Mouse (Mus musculus): ENCODE measurements around the gene Cgnl1.

The Cgnl1 gene

GRCm38 (mm10) chr9:71674476-71674875 lies 96.9 kb downstream of the Cgnl1 start:
- DNase-seq (ENCODE audit: low spot score in 2 of 2): no peak

GRCm38 (mm10) chr9:71672495-71672894 lies 98.9 kb downstream of the Cgnl1 start:
- DNase-seq (ENCODE audit: low spot score in 2 of 2): no peak

GRCm38 (mm10) chr9:71670677-71671076 lies 100.7 kb downstream of the Cgnl1 start:
- no peak for DNase-seq (ENCODE audit: low spot score in 2 of 2)

- DNase-seq (ENCODE audit: low spot score in 2 of 2): no peak
These were observed 103.8 kb downstream of the Cgnl1 start for GRCm38 (mm10) chr9:71667616-71668015.

- DNase-seq (ENCODE audit: low spot score in 2 of 2): no peak
These were observed 105.0 kb downstream of the Cgnl1 start for GRCm38 (mm10) chr9:71666432-71666831.

- no peak for DNase-seq (ENCODE audit: low spot score in 2 of 2)
These were observed 105.9 kb downstream of the Cgnl1 start for GRCm38 (mm10) chr9:71665493-71665892.

GRCm38 (mm10) chr9:71664855-71665254 lies 106.5 kb downstream of the Cgnl1 start:
- no peak for DNase-seq (ENCODE audit: low spot score in 2 of 2)

GRCm38 (mm10) chr9:71663421-71664217 lies 107.8 kb downstream of the Cgnl1 start:
- DNase-seq (ENCODE audit: low spot score in 2 of 2): no peak

- no peak for DNase-seq (ENCODE audit: low spot score in 2 of 2)
These were observed 110.9 kb downstream of the Cgnl1 start for GRCm38 (mm10) chr9:71660540-71660939.

- DNase-seq (ENCODE audit: low spot score in 2 of 2): no peak
These were observed 111.7 kb downstream of the Cgnl1 start for GRCm38 (mm10) chr9:71659681-71660080.

GRCm38 (mm10) chr9:71657199-71657598 lies 114.2 kb downstream of the Cgnl1 start:
- DNase-seq (ENCODE audit: low spot score in 2 of 2): no peak

- DNase-seq (ENCODE audit: low spot score in 2 of 2): no peak
These were observed 116.5 kb downstream of the Cgnl1 start for GRCm38 (mm10) chr9:71654861-71655260.

- peak; percentile 54 to 77 for DNase-seq (ENCODE audit: low spot score in 2 of 2)
These were observed 125.3 kb downstream of the Cgnl1 start for GRCm38 (mm10) chr9:71646115-71646514.

- DNase-seq (ENCODE audit: low spot score in 2 of 2): no peak
These were observed 127.8 kb downstream of the Cgnl1 start for GRCm38 (mm10) chr9:71643611-71644010.

- DNase-seq (ENCODE audit: low spot score in 2 of 2): no peak
These were observed 129.1 kb downstream of the Cgnl1 start for GRCm38 (mm10) chr9:71642270-71642669.

GRCm38 (mm10) chr9:71640361-71640927 lies 131.0 kb downstream of the Cgnl1 start:
- DNase-seq (ENCODE audit: low spot score in 2 of 2): no peak

GRCm38 (mm10) chr9:71638198-71638597 lies 133.2 kb downstream of the Cgnl1 start:
- DNase-seq (ENCODE audit: low spot score in 2 of 2): no peak

GRCm38 (mm10) chr9:71636854-71637253 lies 134.5 kb downstream of the Cgnl1 start:
- DNase-seq (ENCODE audit: low spot score in 2 of 2): no peak

- DNase-seq (ENCODE audit: low spot score in 2 of 2): no peak
These were observed 135.8 kb downstream of the Cgnl1 start for GRCm38 (mm10) chr9:71635627-71636026.

GRCm38 (mm10) chr9:71634916-71635315 lies 136.5 kb downstream of the Cgnl1 start:
- DNase-seq (ENCODE audit: low spot score in 2 of 2): no peak

GRCm38 (mm10) chr9:71628921-71629320 lies 142.5 kb downstream of the Cgnl1 start:
- DNase-seq (ENCODE audit: low spot score in 2 of 2): no peak

GRCm38 (mm10) chr9:71628286-71628685 lies 143.1 kb downstream of the Cgnl1 start:
- no peak for DNase-seq (ENCODE audit: low spot score in 2 of 2)

GRCm38 (mm10) chr9:71625961-71626360 lies 145.4 kb downstream of the Cgnl1 start:
- no peak for DNase-seq (ENCODE audit: low spot score in 2 of 2)
